Mouse (Mus musculus) CD4-positive, CD25-positive, alpha-beta regulatory T cell, adult 9 weeks (primary cell): ENCODE measurements around the gene Fam221a. TPM values are rescaled to one million over a fixed set of nuclear protein-coding genes. Genes with fewer than 3 reads are reported as not detected.

ENCODE experiments used
- polyA plus RNA-seq: library from polyadenylated mRNA; unstranded; fragments of 100-300 nt; shearing (Covaris generic); gene quantifications from one replicate; pipeline ENCODE4 v1.2.1, GENCODE M21; 2017

Gene Fam221a
- polyA plus RNA-seq = 8.0 TPM

GRCm38 (mm10) chr6:49367159-49368054, at the start of gene Fam221a:
Fam221a (plus strand) TSS chr6:49367739.

GRCm38 (mm10) chr6:49318966-49319594, 48.5 kb upstream of the Fam221a start, which contains the start of gene Ccdc126:
Ccdc126 (plus strand) TSS chr6:49319274.

GRCm38 (mm10) chr6:49395316-49395715, 27.8 kb downstream of the Fam221a start, which contains the start of gene Stk31:
Stk31 (plus strand) TSS chr6:49395604.

Other genes with a start within 250 kb of the Fam221a start
- gene Igf2bp3, start 152.8 kb upstream of the Fam221a start, polyA plus RNA-seq = 3.4 TPM
- gene Tra2a, start 103.7 kb upstream of the Fam221a start, polyA plus RNA-seq = 47.0 TPM
- gene Ccdc126, start 48.5 kb upstream of the Fam221a start, polyA plus RNA-seq = 22.4 TPM
- not detected for gene Stk31, start 27.9 kb downstream of the Fam221a start, polyA plus RNA-seq